Mouse (Mus musculus) cortical plate, adult 2 months (tissue): ENCODE results near the gene Rubcnl.

Experiments used
- CTCF ChIP-seq: fragments of 200-500 bp; IDR thresholded peaks from 2 replicates; pipeline ENCODE4 v1.5.1; 2011; ENCODE audit warnings: mild to moderate bottlenecking, control low read depth, low read length; ENCODE audit not compliant: insufficient read depth; ENCODE audit errors: extremely low read depth
- POLR2A ChIP-seq: fragments of 200-500 bp; IDR thresholded peaks from 2 replicates; pipeline ENCODE4 v1.6.1; 2011; ENCODE audit warnings: mild to moderate bottlenecking, low read length, control low read depth; ENCODE audit not compliant: insufficient read depth; ENCODE audit errors: extremely low read depth

GRCm38 (mm10) chr14:75016715-75017020, 841 bp downstream of the Rubcnl start:
- TF ChIP-seq CTCF = no peak
- TF ChIP-seq POLR2A = no peak
